Mouse (Mus musculus): ENCODE measurements around the gene Tle2.

Tle2 gene

GRCm38 (mm10) chr10:81553807-81554755 is 20.3 kb upstream of the Tle2 start:
- no peak for DNase-seq

GRCm38 (mm10) chr10:81556282-81556681 is 18.1 kb upstream of the Tle2 start:
- no peak for DNase-seq

DNA sequence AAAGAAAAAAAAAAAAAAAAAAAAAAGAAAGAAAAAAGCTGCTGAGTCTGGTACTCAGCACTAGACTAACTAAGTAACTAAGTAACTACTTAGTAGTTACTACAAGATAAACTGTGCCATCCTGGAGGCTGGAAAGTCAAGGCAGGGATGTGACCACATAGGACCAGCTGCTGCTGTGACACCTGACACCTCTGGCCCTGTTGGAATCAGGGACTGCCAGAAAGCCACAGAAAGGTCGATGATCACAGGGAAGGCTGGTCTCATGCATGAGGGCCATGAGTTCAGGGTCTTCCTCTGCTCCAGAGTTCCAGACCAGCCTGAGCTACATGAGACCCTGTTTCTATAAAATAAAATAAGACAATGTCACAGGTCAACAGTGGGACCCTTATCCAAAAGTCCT is 16.9 kb upstream of the Tle2 start:
- DNase-seq = no peak

DNA sequence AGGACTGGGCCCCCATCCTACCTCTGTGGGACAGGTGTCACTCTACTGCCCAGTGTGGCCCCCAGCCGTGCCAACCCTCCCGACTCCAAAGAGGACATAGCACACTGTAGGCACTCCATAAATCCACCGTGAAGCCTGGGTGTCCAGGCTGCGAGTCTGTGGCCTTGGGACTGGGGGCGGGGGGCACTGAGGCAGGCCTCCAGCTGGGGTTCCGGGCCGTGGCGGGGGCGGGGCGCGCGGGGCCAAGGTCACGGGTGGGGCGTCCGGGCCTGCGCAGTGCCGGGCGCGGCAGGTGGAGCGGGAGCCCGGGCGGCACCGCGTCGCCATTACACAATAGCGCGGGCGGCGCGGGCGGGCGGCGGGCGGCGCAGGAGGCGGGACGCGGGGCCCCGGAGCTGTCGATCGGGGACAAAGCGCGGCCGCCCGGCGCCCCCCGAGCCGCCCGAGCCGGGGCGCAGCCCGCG is 15.2 kb upstream of the Tle2 start, which contains the start of gene Aes:
Gene Aes (plus strand): TSS at position 326 of the 464 bp plus-strand sequence.
- peak; percentile 92 for DNase-seq

GRCm38 (mm10) chr10:81559627-81560539 is 14.5 kb upstream of the Tle2 start:
- DNase-seq = peak; percentile 77

GRCm38 (mm10) chr10:81560719-81561459 is 13.5 kb upstream of the Tle2 start:
- peak; percentile 70 for DNase-seq

DNA sequence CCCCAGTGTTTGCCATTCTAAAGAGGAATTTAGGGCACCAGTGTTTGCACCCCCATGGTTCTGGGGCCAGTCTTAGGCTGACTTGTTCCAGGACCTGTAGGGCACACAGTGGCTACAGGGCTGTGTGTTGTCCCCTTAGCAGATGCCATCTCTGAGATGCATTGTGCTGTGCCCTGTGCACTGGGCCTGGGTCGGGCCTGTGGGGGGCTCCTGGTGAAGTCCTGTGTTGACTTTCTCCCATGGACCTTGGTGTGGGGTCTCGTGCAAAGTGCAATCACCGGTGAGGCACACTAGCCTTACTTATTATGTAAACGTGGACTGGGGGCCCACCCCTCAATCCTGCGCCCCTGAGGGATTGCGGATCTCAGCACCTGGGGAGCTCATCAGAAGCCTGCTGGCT is 11.9 kb upstream of the Tle2 start:
- DNase-seq = no peak

GRCm38 (mm10) chr10:81563481-81563880 is 10.9 kb upstream of the Tle2 start:
- DNase-seq = no peak

DNA sequence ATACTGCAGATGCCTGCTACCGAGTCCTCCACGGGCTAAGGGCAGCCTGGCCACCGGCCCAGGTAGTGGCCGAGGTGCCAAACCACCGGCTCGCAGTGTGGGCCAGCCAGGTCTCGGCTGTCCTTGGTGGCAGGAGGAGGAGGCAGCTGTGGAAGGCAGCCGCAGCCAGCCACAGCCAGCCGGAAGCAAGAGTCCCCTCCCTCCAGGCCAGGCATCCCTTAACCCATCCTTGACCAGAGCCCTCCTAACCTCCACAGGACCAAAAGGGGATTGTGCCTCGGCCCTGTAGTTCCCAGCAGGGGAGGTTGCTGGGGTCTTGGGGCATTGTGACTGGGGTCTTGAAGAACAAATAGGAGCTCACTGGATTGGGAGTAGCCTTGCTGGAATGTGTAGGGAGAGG is 10.1 kb upstream of the Tle2 start:
- DNase-seq = peak; percentile 81

DNA sequence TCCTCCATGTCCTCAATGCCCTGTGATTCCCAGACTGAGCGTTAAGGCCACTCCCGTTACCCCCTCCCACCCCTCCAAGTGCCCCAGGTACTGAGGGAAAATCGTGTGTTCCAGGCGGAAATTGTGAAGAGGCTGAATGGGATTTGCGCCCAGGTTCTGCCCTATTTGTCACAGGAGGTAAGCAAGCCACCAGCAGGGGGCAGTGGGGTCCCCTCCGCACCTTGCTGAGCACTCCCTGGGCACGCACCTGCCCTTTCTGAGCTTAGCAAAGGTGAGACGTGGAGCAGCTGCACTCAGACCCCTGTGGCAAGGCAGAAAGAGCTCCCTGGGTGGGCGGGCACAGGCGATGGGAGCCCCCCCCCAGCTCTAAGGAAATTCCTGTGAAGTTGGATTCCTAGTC is 9.6 kb upstream of the Tle2 start:
- DNase-seq = peak; percentile 63

- no peak for DNase-seq
Measured at GRCm38 (mm10) chr10:81565257-81566228, 8.8 kb upstream of the Tle2 start.

DNA sequence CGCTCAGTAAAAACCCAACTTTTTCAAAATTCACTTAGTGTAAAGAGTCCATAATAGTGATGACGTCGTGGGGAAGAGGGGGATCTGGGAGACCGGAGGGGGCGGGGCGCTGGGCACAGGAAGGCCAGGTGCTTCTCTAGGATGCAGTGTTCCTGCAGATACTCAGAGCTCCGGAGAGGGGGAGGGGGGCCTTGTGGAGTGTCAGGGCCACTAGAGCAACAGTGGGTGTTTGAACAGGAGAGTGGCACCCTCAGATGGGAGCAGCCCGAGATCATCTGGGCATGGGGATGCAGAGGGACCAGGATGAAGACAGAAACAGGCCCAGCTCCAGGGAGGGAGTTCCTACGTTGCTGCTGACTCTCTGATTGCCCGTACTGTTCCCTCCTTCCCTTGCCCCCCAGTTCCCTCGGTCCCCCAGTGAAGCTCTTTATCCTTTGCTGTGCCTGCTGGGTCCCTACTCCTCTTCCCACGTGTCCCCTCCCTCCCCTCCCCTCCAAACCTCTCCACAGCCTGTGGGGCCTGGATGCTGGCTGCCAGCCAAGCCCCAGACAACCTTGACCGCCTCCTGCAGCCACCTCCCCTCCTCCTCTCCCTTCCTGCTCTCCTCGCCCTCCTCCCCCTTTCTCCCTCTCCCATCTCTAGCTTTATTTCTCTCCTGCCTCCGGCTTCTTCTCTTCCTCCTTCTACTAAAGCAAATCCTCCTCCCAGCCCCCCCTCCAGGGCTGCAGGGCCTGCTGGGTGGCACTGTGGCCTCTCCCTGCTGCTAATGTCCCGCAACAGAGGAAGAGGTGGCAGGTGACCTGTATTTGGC is 5.8 kb upstream of the Tle2 start:
- peak; percentile 86 for DNase-seq

GRCm38 (mm10) chr10:81569507-81570237 is 4.7 kb upstream of the Tle2 start:
- no peak for DNase-seq

DNA sequence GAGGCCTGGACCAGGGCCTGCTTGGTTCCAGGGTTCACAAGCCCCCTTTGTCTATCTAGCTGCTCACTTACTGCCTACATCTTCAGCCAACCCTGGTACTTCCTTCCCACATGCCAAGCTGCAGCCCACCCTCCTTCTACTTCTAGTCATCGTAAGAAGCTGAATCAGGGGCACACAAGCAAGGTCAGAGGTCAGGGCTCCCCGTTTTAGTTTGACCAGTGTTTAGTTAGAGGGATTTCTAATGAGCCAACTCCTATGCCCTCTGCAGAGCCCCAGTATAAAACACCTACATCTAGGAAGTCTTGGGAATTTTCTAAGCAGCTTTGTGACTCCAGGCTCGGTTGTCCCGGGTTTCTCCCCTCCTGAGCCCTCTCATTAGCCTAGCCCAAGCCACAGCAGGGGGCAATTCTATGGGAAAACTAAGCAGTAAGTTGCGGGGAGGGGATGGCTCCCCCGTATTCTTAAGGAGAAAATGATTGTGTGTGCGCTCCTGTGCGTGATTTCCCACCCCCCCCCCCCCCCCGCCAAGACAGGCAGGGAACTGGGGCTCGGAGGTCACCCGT is 4.0 kb upstream of the Tle2 start:
- DNase-seq = no peak

DNA sequence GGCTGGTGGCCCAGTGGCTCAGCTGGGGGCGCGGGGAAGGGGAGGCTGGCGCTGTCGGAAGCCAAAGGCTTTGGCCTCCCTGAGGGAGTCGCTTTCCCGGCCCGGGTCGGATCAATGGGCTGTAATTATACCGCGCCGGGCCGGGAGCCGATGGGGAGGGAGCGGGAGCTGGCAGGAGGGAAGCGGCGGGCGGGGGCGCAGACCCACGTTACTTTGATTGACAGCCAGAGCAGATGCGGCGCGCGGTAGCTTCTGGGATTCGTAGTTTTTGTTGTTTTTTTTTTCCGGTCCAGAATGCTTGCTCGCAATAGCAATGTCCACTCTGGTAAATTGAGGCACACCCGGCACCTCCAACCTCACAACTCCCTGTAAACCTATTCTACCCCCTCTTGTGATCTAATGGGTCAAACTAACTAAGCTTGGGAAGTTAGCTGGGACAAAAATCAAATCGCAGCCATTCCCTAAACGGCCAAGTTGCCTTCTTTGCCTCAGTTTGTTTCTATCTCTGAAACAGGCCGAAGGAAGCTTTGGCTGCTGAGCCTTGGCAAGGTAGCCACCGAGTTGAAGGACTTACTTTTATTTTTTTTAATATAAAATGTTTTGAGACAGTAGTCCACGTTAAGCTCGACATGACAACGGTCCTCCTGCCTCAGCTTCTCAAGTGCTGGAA is 3.4 kb upstream of the Tle2 start:
- DNase-seq = peak; percentile 98

DNA sequence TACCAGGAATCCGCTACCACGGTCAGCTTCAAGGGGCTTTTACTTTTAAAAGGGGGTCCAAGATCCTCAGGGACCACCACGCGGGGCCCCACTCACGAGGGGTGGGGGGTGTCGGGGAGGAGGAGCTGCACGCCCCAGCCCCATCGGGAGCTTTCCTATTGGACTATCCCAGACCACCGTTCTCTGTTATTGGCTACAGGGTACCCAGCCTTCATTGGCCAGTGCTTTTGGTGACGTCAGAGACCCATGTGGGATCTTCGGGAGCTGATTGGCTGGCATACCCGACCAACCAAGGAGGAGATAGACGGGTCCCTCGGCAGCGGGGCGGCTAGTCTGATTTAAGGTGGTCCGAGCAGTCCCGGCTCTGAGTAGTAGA is 2.9 kb upstream of the Tle2 start:
- peak; percentile 99 for DNase-seq

GRCm38 (mm10) chr10:81572133-81572671 is 2.2 kb upstream of the Tle2 start:
- peak; percentile 39 for DNase-seq

DNA sequence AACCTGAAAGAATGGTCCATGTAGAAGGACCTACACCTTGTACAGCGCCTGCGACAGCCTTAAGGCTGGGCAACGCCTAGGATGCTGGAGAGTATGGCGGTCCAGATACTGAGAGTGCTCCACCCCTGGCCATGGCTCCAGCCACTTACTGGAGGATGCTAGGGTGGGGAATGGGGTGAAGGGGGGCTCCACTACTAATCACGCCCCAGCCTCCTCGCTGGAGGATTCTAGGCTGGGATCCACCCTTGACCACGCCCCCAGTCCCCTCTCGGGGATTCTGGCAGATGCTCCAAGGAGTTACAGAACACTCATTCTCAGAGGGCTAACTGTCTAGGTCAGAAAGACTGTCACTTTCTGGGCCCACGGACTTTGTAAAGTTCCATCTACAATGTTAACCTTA is 1.4 kb upstream of the Tle2 start:
- DNase-seq = peak; percentile 64

DNA sequence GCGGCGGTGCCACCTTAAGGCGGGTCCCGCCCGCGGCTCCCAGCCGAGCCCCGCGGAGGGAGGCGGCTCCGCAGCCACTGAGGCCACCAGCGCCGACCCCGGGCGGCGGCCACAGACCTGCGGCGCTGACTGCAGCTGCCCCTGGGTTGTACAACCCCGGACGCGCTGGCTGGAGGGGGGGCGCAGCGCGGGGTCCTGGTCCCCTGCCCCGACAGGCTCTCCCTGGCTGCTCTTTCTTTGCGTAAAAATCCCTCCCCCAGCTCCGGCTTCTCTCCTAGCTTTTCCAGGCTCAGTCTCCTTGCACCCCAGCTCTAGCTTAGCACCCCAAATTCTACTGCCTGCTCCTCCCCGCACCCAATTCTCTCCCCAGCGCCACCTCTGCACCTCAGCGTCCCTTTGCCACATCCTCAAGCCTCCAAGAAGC is 859 bp downstream of the Tle2 start:
- DNase-seq = peak; percentile 79
